Mouse (Mus musculus) adrenal gland, adult 10 weeks (tissue): ENCODE data around the gene Pgp. TPM values are rescaled to one million over a fixed set of nuclear protein-coding genes. Genes with fewer than 3 reads are reported as not detected.

Source experiments
- polyA plus RNA-seq: library from polyadenylated mRNA; stranded (reverse); fragments of 350-450 nt; fragmentation: Illumina TruSeq; extraction: RNeasy Lipid Tissue Mini Kit (QIAGEN cat#74804); gene quantifications from one replicate; pipeline ENCODE4 v1.2.3, GENCODE M21; 2014; ENCODE audit warnings: low read depth, low replicate concordance

The Pgp gene
- polyA plus RNA-seq: 79.8 TPM

DNA sequence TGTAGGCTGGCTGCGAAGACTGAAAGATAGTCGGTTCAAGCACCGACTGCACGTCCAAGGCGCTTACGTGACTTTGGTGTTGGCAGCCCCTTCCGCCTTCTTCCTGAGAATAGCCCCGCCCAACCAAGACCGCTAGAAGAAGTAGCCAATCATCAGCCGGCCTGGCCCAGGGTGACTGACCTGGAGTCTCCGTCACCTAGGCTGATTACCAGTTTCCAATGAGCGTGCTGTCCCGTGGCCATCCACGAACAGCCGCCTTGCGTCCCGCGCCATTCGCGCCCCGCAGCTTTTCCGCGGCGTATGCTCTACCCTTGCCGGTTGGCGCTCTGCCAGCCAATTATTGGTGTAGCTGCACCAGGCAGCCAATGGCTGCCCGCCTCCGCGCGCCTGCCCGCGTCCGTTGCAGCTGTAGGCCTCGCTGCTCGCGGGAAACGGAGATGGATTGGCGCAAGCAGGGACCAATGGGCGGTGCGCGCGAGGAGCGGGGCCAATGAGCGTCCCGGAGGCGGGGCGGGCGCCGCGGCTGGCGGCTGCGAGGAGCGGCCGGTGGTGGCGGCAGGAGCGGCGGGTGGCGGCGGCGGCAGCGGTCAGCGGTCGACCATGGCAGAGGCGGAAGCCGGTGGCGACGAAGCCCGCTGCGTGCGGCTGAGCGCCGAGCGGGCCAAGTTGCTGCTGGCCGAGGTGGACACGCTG lies at the start of gene Pgp, which contains the start of gene E4f1:
Gene Pgp, plus strand, starts transcription at position 483 of the 693 bp plus-strand sequence.
Gene E4f1, minus strand, starts transcription at position 404 of the 693 bp plus-strand sequence.

GRCm38 (mm10) chr17:24426471-24427169 lies 43.6 kb upstream of the Pgp start, which contains the start of gene Eci1:
Gene Eci1 (plus strand): TSS chr17:24426641.

GRCm38 (mm10) chr17:24442632-24443155 lies 27.5 kb upstream of the Pgp start, which contains the start of gene Dnase1l2:
Gene Dnase1l2 (minus strand): TSS chr17:24443105.

GRCm38 (mm10) chr17:24473612-24474275 lies 3.6 kb downstream of the Pgp start, which contains the start of gene Bricd5:
Gene Bricd5 (plus strand): TSS chr17:24473884.

GRCm38 (mm10) chr17:24478663-24479380 lies 8.6 kb downstream of the Pgp start, which contains the start of gene Mlst8:
Gene Mlst8 (minus strand): TSS chr17:24479078.

DNA sequence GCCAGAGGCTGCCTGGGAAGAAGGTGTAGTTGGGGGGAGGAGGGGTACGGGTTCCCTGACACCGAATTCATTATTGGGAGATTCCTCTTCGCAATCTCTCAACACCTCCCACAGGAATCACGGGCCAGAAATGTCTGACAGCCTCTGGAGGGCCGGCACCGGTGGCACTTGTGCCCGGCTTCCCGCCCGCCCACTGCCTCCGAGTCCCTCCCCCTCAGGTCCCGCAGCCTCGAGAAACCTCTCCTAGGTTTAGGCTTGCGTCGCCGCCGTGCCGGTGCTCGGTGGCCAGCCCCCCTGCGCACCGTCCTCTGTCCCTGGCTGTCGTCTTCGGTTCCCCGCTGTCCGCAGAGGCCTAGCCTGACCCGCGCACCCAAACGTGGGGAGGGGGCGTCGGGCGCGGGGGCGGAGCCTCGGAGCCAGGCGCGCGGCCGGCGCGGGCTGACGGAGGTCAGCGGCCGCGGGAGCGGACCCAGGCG lies 18.0 kb downstream of the Pgp start, which contains the start of gene Caskin1:
Gene Caskin1, plus strand, starts transcription at position 416 of the 476 bp plus-strand sequence.

Other genes with a start within 250 kb of the Pgp start
- 4.6 TPM for gene Tedc2, start 249.5 kb upstream of the Pgp start, polyA plus RNA-seq
- 0.58 TPM for gene Ccnf, start 218.9 kb upstream of the Pgp start, polyA plus RNA-seq
- gene Abca17, start 119.3 kb upstream of the Pgp start, polyA plus RNA-seq: not detected
- 2.9 TPM for gene Abca3, start 118.4 kb upstream of the Pgp start, polyA plus RNA-seq
- gene Rnps1, start 55.8 kb upstream of the Pgp start, polyA plus RNA-seq: 41.9 TPM
- gene Eci1, start 43.8 kb upstream of the Pgp start, polyA plus RNA-seq: 42.5 TPM
- gene Dnase1l2, start 27.3 kb upstream of the Pgp start, polyA plus RNA-seq: not detected
- 0.52 TPM for gene E4f1, start 79 bp upstream of the Pgp start, polyA plus RNA-seq
- gene Bricd5, start 3.5 kb downstream of the Pgp start, polyA plus RNA-seq: not detected
- gene Mlst8, start 8.7 kb downstream of the Pgp start, polyA plus RNA-seq: 5.9 TPM
- gene Caskin1, start 18.2 kb downstream of the Pgp start, polyA plus RNA-seq: 1.6 TPM
- 8.4 TPM for gene Traf7, start 57.5 kb downstream of the Pgp start, polyA plus RNA-seq
- gene Rab26, start 63.8 kb downstream of the Pgp start, polyA plus RNA-seq: not detected
- gene Pkd1, start 79.4 kb downstream of the Pgp start, polyA plus RNA-seq: 10.1 TPM
- 16.9 TPM for gene Tsc2, start 162.2 kb downstream of the Pgp start, polyA plus RNA-seq
- 0.47 TPM for gene Nthl1, start 162.3 kb downstream of the Pgp start, polyA plus RNA-seq
- 16.7 TPM for gene Slc9a3r2, start 179.9 kb downstream of the Pgp start, polyA plus RNA-seq
- gene Npw, start 188.1 kb downstream of the Pgp start, polyA plus RNA-seq: not detected
- 2.2 TPM for gene Zfp598, start 199.3 kb downstream of the Pgp start, polyA plus RNA-seq
- gene Syngr3, start 219.6 kb downstream of the Pgp start, polyA plus RNA-seq: 0.76 TPM
- 9.0 TPM for gene Gfer, start 225.8 kb downstream of the Pgp start, polyA plus RNA-seq
- gene Noxo1, start 225.8 kb downstream of the Pgp start, polyA plus RNA-seq: 0.87 TPM
- gene Tbl3, start 237.3 kb downstream of the Pgp start, polyA plus RNA-seq: not detected
- not detected for gene Rnf151, start 247.7 kb downstream of the Pgp start, polyA plus RNA-seq
- gene Rps2, start 247.7 kb downstream of the Pgp start, polyA plus RNA-seq: 403 TPM